12 mouse cellular contexts compared by ENCODE assay signal in the genomic region with DNA sequence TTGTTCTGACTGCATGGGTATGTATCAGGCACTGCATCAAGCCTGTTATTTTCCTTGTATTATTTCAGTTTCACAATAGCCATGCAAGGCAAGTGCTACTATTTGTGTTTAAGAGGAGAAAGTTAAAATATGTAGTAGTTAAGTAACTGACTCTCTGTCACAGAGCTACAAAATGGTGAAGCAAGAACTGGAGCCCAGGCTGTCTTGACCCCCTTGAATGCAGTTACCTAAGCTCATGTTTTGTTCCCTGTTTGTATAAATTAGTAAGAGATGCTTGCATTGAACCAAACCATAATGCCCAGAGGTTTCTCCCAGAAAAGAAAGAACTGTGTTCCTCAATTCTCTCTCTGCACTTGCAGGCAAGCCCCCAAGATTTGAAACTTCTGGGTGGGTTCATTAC.
"Had no signal": no experiment of that assay in that cellular context is flagged by ENCODE, and none has a peak within 500 bp of the region (broad histone marks: within the 10 kb centered on the region; RNA-seq: fewer than 3 reads in every experiment).

No protein-coding gene starts in this region.

- H3K4me2 ChIP-seq: midbrain, embryonic 13.5 days; neural tube, embryonic 13.5 days; stomach, embryonic 15.5 days had no signal

- DNase-seq: kidney, adult 9 months; kidney, postnatal 36 days; left cerebral cortex, postnatal 4 days; lung, adult 2 months; right cerebral cortex, postnatal 14 days; thymus, adult 2 months; thymus, postnatal 25 days had no signal

- H3K27ac ChIP-seq: kidney, postnatal 0 days; liver, embryonic 15.5 days; midbrain, embryonic 13.5 days; neural tube, embryonic 13.5 days; stomach, embryonic 15.5 days had no signal

- H3K4me3 ChIP-seq: liver, embryonic 15.5 days; midbrain, embryonic 13.5 days; neural tube, embryonic 13.5 days; stomach, embryonic 15.5 days had no signal

- H3K4me1 ChIP-seq: stomach, embryonic 15.5 days had no signal

- H3K36me3 ChIP-seq: liver, embryonic 15.5 days; stomach, embryonic 15.5 days had no signal

- H3K27me3 ChIP-seq: stomach, embryonic 15.5 days had no signal
